In the genomic region with DNA sequence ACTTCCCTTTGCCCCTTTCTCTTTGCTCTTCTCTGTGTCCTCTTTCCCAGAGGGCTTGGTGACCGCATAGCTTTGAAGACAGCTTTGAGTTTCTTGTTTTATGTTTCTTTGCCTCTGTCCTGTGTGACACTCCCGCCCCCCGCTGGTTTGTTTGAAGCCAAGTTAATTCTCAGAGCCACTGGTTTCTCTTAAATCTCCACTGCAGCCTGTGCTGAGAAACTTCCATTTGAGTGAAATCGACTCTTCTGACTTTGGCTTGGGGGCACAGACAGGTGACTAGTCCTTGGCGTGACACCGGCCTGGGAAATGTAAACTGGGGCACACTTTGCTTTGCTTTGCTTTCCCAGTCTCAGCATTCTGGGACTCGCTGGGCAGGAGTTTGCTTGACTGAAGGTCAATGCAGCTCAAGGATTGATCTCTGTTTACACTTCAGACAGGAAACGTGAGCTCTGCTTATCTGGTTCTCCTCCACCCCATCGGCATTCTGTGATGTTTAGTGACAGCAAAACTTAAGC, we compare ENCODE assay signal across 8 mouse cellular contexts. TPM values are rescaled to one million over a fixed set of nuclear protein-coding genes. Genes with fewer than 3 reads are reported as not detected.
DNase-seq lines count a peak whose midpoint lies in the region; ATAC-seq and TF ChIP-seq lines count a peak whose summit lies in the region.
"Had no signal": no experiment of that assay in that cellular context is flagged by ENCODE, and none has a peak within 500 bp of the region (broad histone marks: within the 10 kb centered on the region; RNA-seq: fewer than 3 reads in every experiment).

No protein-coding gene starts in this region.

- H3K9me3 ChIP-seq in CH12.LX (replicated peaks; ENCODE audit: low read length) = no peaks in the 10 kb centered on the region
- H3K9me3 ChIP-seq in heart, embryonic 13.5 days = no peaks in the 10 kb centered on the region
- H3K9me3 ChIP-seq in limb, embryonic 11.5 days (ENCODE audit: control insufficient read depth, low read length) = no peaks in the 10 kb centered on the region
- no peaks in the 10 kb centered on the region for H3K9me3 ChIP-seq in neural tube, embryonic 11.5 days (ENCODE audit: control insufficient read depth, low read length)
- H3K9me3 ChIP-seq: limb, embryonic 15.5 days had no signal

- 0 out of 2 replicates have a peak, but pooled peaks have one; percentile 1 for TF ChIP-seq EP300 in CH12.LX (IDR thresholded peaks at IDR 0.05; ENCODE audit: low read length)

- 7% methylated on average over 9 of the region's 9 CpGs for WGBS in heart, embryonic 13.5 days
- 6% methylated on average over 9 of the region's 9 CpGs for WGBS in limb, embryonic 11.5 days
- 10% methylated on average over 9 of the region's 9 CpGs for WGBS in neural tube, embryonic 11.5 days

- no peak overlapping the region for H3K4me2 ChIP-seq in CH12.LX (ENCODE audit: insufficient read depth, low read depth, poor library complexity, severe bottlenecking)
- H3K4me2 ChIP-seq in heart, embryonic 13.5 days = peak overlapping the region; percentile 37
- H3K4me2 ChIP-seq in limb, embryonic 11.5 days (ENCODE audit: low read depth, severe bottlenecking) = no peak overlapping the region
- H3K4me2 ChIP-seq in neural tube, embryonic 11.5 days (ENCODE audit: low read depth) = no peak overlapping the region
- H3K4me2 ChIP-seq: limb, embryonic 15.5 days had no signal

- H3K27me3 ChIP-seq in CH12.LX (replicated peaks) = no peaks in the 10 kb centered on the region
- no peaks in the 10 kb centered on the region; the same call in 1 of the 2 replicates for H3K27me3 ChIP-seq in heart, embryonic 13.5 days (replicated peaks)
- no peaks in the 10 kb centered on the region for H3K27me3 ChIP-seq in limb, embryonic 11.5 days (ENCODE audit: control insufficient read depth, insufficient read depth, low read length)
- no peaks in the 10 kb centered on the region for H3K27me3 ChIP-seq in neural tube, embryonic 11.5 days (ENCODE audit: control insufficient read depth, insufficient read depth, low read length)
- H3K27me3 ChIP-seq: limb, embryonic 15.5 days had no signal

- TF ChIP-seq RAD21 in CH12.LX (IDR thresholded peaks at IDR 0.05; ENCODE audit: low read depth, low read length) = peak; percentile 93

- no peak for ATAC-seq in heart, embryonic 13.5 days (ENCODE audit: extremely low read depth, insufficient number of reproducible peaks, low FRiP score, low TSS enrichment)
- ATAC-seq in limb, embryonic 11.5 days (ENCODE audit: insufficient number of reproducible peaks, low FRiP score, low TSS enrichment, low read depth) = no peak
- no peak for ATAC-seq in neural tube, embryonic 11.5 days (ENCODE audit: insufficient read depth, low FRiP score, low TSS enrichment)

- peaks cover 12 to 29% of the 10 kb centered on the region in 2 experiments for H3K4me1 ChIP-seq in CH12.LX (ENCODE audit: control insufficient read depth in 1 of 2, insufficient read depth in 2 of 2)
- H3K4me1 ChIP-seq in heart, embryonic 13.5 days = peaks cover 20% of the 10 kb centered on the region
- H3K4me1 ChIP-seq in limb, embryonic 11.5 days (ENCODE audit: control insufficient read depth, insufficient read depth, low read length) = 0 out of 2 replicates have a peak, but pooled peaks cover 4% of the 10 kb centered on the region
- peaks cover 17% of the 10 kb centered on the region; the same call in 1 of the 2 replicates for H3K4me1 ChIP-seq in neural tube, embryonic 11.5 days (ENCODE audit: control insufficient read depth, insufficient read depth, low read length)

- H3K36me3 ChIP-seq in CH12.LX (replicated peaks in 1 of 2; ENCODE audit: control insufficient read depth in 1 of 2, insufficient read depth in 1 of 2, low read length in 1 of 2) = no peaks in the 10 kb centered on the region
- H3K36me3 ChIP-seq in heart, embryonic 13.5 days = no peaks in the 10 kb centered on the region
- H3K36me3 ChIP-seq in limb, embryonic 11.5 days (ENCODE audit: control insufficient read depth, insufficient read depth, low read length) = no peaks in the 10 kb centered on the region
- H3K36me3 ChIP-seq in neural tube, embryonic 11.5 days (ENCODE audit: control insufficient read depth, insufficient read depth, low read length) = no peaks in the 10 kb centered on the region
- H3K36me3 ChIP-seq: limb, embryonic 15.5 days had no signal

- no peak for TF ChIP-seq POLR2A in CH12.LX (IDR thresholded peaks at IDR 0.05; ENCODE audit: low read depth, low read length)

- H3K27ac ChIP-seq in CH12.LX (ENCODE audit: insufficient read depth, low read depth) = no peak overlapping the region
- H3K27ac ChIP-seq in heart, embryonic 13.5 days (replicated peaks) = peak overlapping the region; percentile 20; the same call in 1 of the 2 replicates
- no peak overlapping the region for H3K27ac ChIP-seq in limb, embryonic 11.5 days (replicated peaks; ENCODE audit: low read depth, low read length)
- H3K27ac ChIP-seq in neural tube, embryonic 11.5 days (ENCODE audit: low read depth, low read length) = peak overlapping the region; percentile 69; the same call in 1 of the 2 replicates
- H3K27ac ChIP-seq: limb, embryonic 15.5 days had no signal

- peak in 1 of 2 experiments; percentile 89; a peak in 2 of 4 replicates for TF ChIP-seq CTCF in CH12.LX (conservative IDR thresholded peaks at IDR 0.05 in 1 of 2, IDR thresholded peaks at IDR 0.05 in 1 of 2; ENCODE audit: low read depth in 2 of 2, low read length in 2 of 2)

- DNase-seq in 416B (ENCODE audit: low read depth) = peak; percentile 33
- peak; percentile 61 for DNase-seq in CH12.LX (ENCODE audit: extremely low read depth)
- DNase-seq in limb, embryonic 11.5 days (ENCODE audit: low spot score) = peak; percentile 41
- peak; percentile 49 for DNase-seq in neural tube, embryonic 11.5 days (ENCODE audit: low spot score)
- no peak for DNase-seq in layer of hippocampus, adult 11-12 months (ENCODE audit: low spot score)
- DNase-seq in testis, postnatal 10 days (ENCODE audit: low spot score) = no peak

- in situ Hi-C loops in CH12.LX (cut with MboI; ENCODE audit: low pct_ligation_motif_present, low pct_unique_long_range_greater_than_20kb, low sequenced_read_pairs) = loop anchor here (5.0 kb wide), 1 partner anchor 76 kb away; no protein-coding TSS in a partner anchor

- peaks cover 9% of the 10 kb centered on the region for H3K79me2 ChIP-seq in CH12.LX (replicated peaks; ENCODE audit: control insufficient read depth, extremely low read depth, insufficient read depth, poor library complexity, severe bottlenecking)

- dilution Hi-C loops in CH12.LX (cut with MboI; ENCODE audit: extremely low pct_ligation_motif_present, extremely low pct_unique_long_range_greater_than_20kb, low sequenced_read_pairs) = no loop called here

- H3K9ac ChIP-seq in CH12.LX (ENCODE audit: insufficient read depth, low read depth) = no peak overlapping the region
- peak overlapping the region; percentile 33; the same call in 1 of the 2 replicates for H3K9ac ChIP-seq in heart, embryonic 13.5 days
- H3K9ac ChIP-seq in limb, embryonic 11.5 days (ENCODE audit: low read length) = no peak overlapping the region
- H3K9ac ChIP-seq in neural tube, embryonic 11.5 days (ENCODE audit: low read length) = no peak overlapping the region
- H3K9ac ChIP-seq: limb, embryonic 15.5 days had no signal

- no peak overlapping the region for H3K4me3 ChIP-seq in CH12.LX (replicated peaks in 1 of 3; ENCODE audit: low read depth in 2 of 3, low read length in 2 of 3, poor library complexity in 1 of 3)
- no peak overlapping the region for H3K4me3 ChIP-seq in heart, embryonic 13.5 days
- no peak overlapping the region for H3K4me3 ChIP-seq in limb, embryonic 11.5 days (ENCODE audit: low read depth, low read length)
- no peak overlapping the region for H3K4me3 ChIP-seq in neural tube, embryonic 11.5 days (ENCODE audit: low read depth, low read length)
- H3K4me3 ChIP-seq: limb, embryonic 15.5 days had no signal

TF ChIP-seq in CH12.LX, 34 proteins besides CTCF, POLR2A, EP300 and RAD21 (continues in another document):
- TF ChIP-seq SIN3A (IDR thresholded peaks at IDR 0.05; ENCODE audit: low read length) (peak; percentile 46; the same call in 1 of the 2 replicates), NRF1 (IDR thresholded peaks at IDR 0.05; ENCODE audit: low read depth, low read length) (no peak; the same call in 1 of the 2 replicates), KAT2A (IDR thresholded peaks at IDR 0.05; ENCODE audit: insufficient replicate concordance, low read length) (no peak), MXI1 (IDR thresholded peaks at IDR 0.05; ENCODE audit: low read depth, low read length) (no peak), CHD2 (IDR thresholded peaks at IDR 0.05; ENCODE audit: low read length) (no peak), CHD1 (IDR thresholded peaks at IDR 0.05; ENCODE audit: low read depth, low read length) (no peak), ELF1 (IDR thresholded peaks at IDR 0.05; ENCODE audit: low read depth, low read length) (no peak), ZMIZ1 (IDR thresholded peaks at IDR 0.05; ENCODE audit: low read depth, low read length) (no peak), ZKSCAN1 (IDR thresholded peaks at IDR 0.05; ENCODE audit: borderline replicate concordance, low read depth, low read length) (no peak), IRF4 (IDR thresholded peaks at IDR 0.05; ENCODE audit: low read depth, low read length) (peak; percentile 39; the same call in 1 of the 2 replicates), JUND (conservative IDR thresholded peaks at IDR 0.05; ENCODE audit: low read depth, low read length) (0 out of 2 replicates have a peak, but pooled peaks have one; percentile 19), HCFC1 (IDR thresholded peaks at IDR 0.05; ENCODE audit: low read depth, low read length) (no peak), TCF12 (IDR thresholded peaks at IDR 0.05; ENCODE audit: low read depth, low read length) (no peak), MEF2A (IDR thresholded peaks at IDR 0.05; ENCODE audit: borderline replicate concordance, low read depth, low read length) (0 out of 2 replicates have a peak, but pooled peaks have one; percentile 27), ZC3H11A (IDR thresholded peaks at IDR 0.05; ENCODE audit: low read depth, low read length) (peak; percentile 69)

RNA-seq across cellular contexts. Expression of a gene that starts 12.3 kb away (rescaled TPM):
- 0.81 and 0.88 TPM in 2 replicates for total RNA-seq in CH12.LX (2012; rRNA removed)
- not detected in 2 replicates for total RNA-seq in CH12.LX (2014; rRNA removed)
- polyA plus RNA-seq in CH12.LX (2012; ENCODE audit: insufficient read length, low read depth) = not detected in 2 replicates
- polyA plus RNA-seq in heart, embryonic 13.5 days (2015; fragmentation: Nextera tagmentation; extraction: Ambion mirVana) = 0.64 and 0.80 TPM in 2 replicates
- 0.93 and 1.4 TPM in 2 replicates for polyA plus RNA-seq in limb, embryonic 11.5 days (2014; fragmentation: Nextera tagmentation; extraction: Ambion mirVana)
- polyA plus RNA-seq in neural tube, embryonic 11.5 days (2014; fragmentation: Nextera tagmentation; extraction: Ambion mirVana) = 5.5 and 7.2 TPM in 2 replicates

RNA-seq across cellular contexts. Expression of a gene that starts 13.1 kb away (rescaled TPM):
- total RNA-seq in CH12.LX (2012; rRNA removed) (4.3 and 5.0 TPM in 2 replicates), CH12.LX (2014; rRNA removed) (0.69 and 1.6 TPM in 2 replicates)
- polyA plus RNA-seq in CH12.LX (2012; ENCODE audit: insufficient read length, low read depth) = 0.71 and 1.3 TPM in 2 replicates
- 0.79 and 0.96 TPM in 2 replicates for polyA plus RNA-seq in heart, embryonic 13.5 days (2015; fragmentation: Nextera tagmentation; extraction: Ambion mirVana)
- 1.6 TPM in 2 replicates for polyA plus RNA-seq in limb, embryonic 11.5 days (2014; fragmentation: Nextera tagmentation; extraction: Ambion mirVana)
- 13.4 and 17.1 TPM in 2 replicates for polyA plus RNA-seq in neural tube, embryonic 11.5 days (2014; fragmentation: Nextera tagmentation; extraction: Ambion mirVana)

Comparison
In these comparisons a context has a peak if more than half of its experiments do, and no peak if none do; other contexts are left out.
1. DNase-seq: peak in 416B (single experiment), CH12.LX (single experiment), limb, embryonic 11.5 days (single experiment) and neural tube, embryonic 11.5 days (single experiment); none in layer of hippocampus, adult 11-12 months (single experiment) and testis, postnatal 10 days (single experiment).
2. H3K27ac ChIP-seq: peak in heart, embryonic 13.5 days (single experiment) and neural tube, embryonic 11.5 days (single experiment); none in CH12.LX (single experiment) and limb, embryonic 11.5 days (single experiment).